Mouse (Mus musculus): ENCODE data around the gene Olfr1393. TPM values are rescaled to one million over a fixed set of nuclear protein-coding genes. Genes with fewer than 3 reads are reported as not detected.

Olfr1393 gene
- polyA plus RNA-seq (2014; fragmentation: Nextera tagmentation; extraction: Ambion mirVana), result not detected in 2 replicates

DNA sequence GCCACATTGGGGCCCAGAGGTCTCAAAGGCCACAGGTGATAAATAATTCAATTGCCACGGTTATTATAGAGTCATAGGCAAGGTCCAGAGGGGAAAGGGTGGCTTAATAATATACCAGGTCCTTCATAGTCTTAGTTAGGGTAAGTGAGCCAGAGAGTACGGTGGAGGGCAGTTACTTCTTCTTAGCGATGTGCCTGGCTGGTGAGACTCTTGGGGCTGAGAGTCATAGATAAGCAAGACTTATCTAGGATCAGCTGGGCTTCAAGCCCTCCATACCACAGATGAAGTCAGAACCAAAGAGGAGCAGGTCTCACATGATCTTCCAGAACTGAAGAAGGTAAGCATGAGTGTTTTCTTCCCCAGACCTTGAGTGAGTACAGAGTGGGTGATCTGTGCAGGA, at the start of gene Olfr1393:
Gene Olfr1393 (plus strand): TSS at position 83 of the 400 bp plus-strand sequence.
- WGBS, result 80% methylated on average over 3 of the region's 3 CpGs
- Histone ChIP-seq H3K27ac (ENCODE audit: low read depth, low read length) (no peak within 1 kb of the TSS), H3K36me3 (ENCODE audit: control insufficient read depth, insufficient read depth, low read length) (no peaks in the 10 kb centered on the region), H3K4me3 (ENCODE audit: low read length) (no peak within 1 kb of the TSS), H3K4me1 (ENCODE audit: control insufficient read depth, insufficient read depth, low read length) (no peaks in the 10 kb centered on the region), H3K9me3 (ENCODE audit: control insufficient read depth, low read length) (no peaks in the 10 kb centered on the region), H3K9ac (ENCODE audit: low read depth, low read length) (no peak within 1 kb of the TSS), H3K4me2 (replicated peaks; ENCODE audit: low read depth, low read length) (no peak within 1 kb of the TSS), H3K27me3 (ENCODE audit: control insufficient read depth, insufficient read depth, low read length) (no peaks in the 10 kb centered on the region)
- no peak for ATAC-seq (ENCODE audit: low FRiP score, low TSS enrichment)

- Histone ChIP-seq H3K4me2 (replicated peaks; ENCODE audit: low read depth, low read length) (no peak overlapping the region), H3K27me3 (ENCODE audit: control insufficient read depth, insufficient read depth, low read length) (no peaks in the 10 kb centered on the region), H3K4me1 (ENCODE audit: control insufficient read depth, insufficient read depth, low read length) (no peaks in the 10 kb centered on the region), H3K9me3 (ENCODE audit: control insufficient read depth, low read length) (no peaks in the 10 kb centered on the region), H3K9ac (ENCODE audit: low read depth, low read length) (no peak overlapping the region), H3K4me3 (ENCODE audit: low read length) (no peak overlapping the region), H3K27ac (ENCODE audit: low read depth, low read length) (no peak overlapping the region), H3K36me3 (ENCODE audit: control insufficient read depth, insufficient read depth, low read length) (no peaks in the 10 kb centered on the region)
- no peak for ATAC-seq (ENCODE audit: low FRiP score, low TSS enrichment)
- 75% methylated on average over 3 of the region's 3 CpGs for WGBS
These were observed 45.3 kb upstream of the Olfr1393 start for GRCm38 (mm10) chr11:49232781-49233180.

DNA sequence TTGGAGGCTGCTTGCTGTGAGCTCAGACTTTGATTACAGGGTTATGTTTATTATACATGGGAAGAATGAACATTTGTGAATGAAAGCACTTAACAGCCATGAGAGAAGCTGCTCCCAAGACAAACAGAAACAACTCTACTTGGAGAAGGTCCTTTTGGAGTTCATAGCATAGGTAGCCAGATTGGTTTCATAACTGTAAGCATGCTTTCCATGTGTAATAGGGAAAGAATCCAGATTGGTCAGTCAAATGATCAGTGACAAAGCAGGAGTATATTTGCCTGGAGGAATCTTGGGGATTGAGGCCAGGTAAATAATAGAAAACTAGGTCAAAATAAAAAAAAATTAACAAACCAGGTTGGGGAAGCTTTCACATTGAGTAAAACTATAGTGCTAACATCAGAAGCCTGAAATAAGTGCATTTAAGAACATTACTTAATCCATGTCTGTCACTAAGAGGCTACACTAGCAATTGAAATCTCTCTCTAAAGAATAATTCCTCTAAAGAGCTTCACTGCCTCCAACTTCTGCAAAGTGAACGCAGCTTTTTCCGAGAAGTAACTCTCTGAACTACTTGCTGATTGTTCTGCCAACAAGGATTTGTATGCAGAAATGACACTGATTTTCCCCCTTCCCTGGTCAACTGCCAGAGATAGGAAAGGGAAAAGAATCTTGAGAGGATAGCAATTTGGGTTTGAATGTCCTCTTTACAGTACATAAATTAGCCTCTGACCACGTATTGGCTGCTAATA, 42.5 kb upstream of the Olfr1393 start:
- H3K4me2 ChIP-seq (replicated peaks; ENCODE audit: low read depth, low read length), result no peak overlapping the region
- ATAC-seq (ENCODE audit: low FRiP score, low TSS enrichment), result no peak
- no peaks in the 10 kb centered on the region for H3K36me3 ChIP-seq (ENCODE audit: control insufficient read depth, insufficient read depth, low read length)
- no peaks in the 10 kb centered on the region for H3K4me1 ChIP-seq (ENCODE audit: control insufficient read depth, insufficient read depth, low read length)
- H3K9me3 ChIP-seq (ENCODE audit: control insufficient read depth, low read length), result 0 out of 2 replicates have a peak, but pooled peaks cover 3% of the 10 kb centered on the region
- no peak overlapping the region for H3K9ac ChIP-seq (ENCODE audit: low read depth, low read length)
- no peak overlapping the region for H3K27ac ChIP-seq (ENCODE audit: low read depth, low read length)
- no peaks in the 10 kb centered on the region for H3K27me3 ChIP-seq (ENCODE audit: control insufficient read depth, insufficient read depth, low read length)
- H3K4me3 ChIP-seq (ENCODE audit: low read length), result no peak overlapping the region
- 72% methylated on average over 3 of the region's 3 CpGs for WGBS

- Histone ChIP-seq H3K9ac (ENCODE audit: low read depth, low read length) (no peak overlapping the region), H3K4me2 (replicated peaks; ENCODE audit: low read depth, low read length) (no peak overlapping the region), H3K4me3 (ENCODE audit: low read length) (no peak overlapping the region), H3K27me3 (ENCODE audit: control insufficient read depth, insufficient read depth, low read length) (no peaks in the 10 kb centered on the region), H3K36me3 (ENCODE audit: control insufficient read depth, insufficient read depth, low read length) (no peaks in the 10 kb centered on the region), H3K9me3 (ENCODE audit: control insufficient read depth, low read length) (0 out of 2 replicates have a peak, but pooled peaks cover 3% of the 10 kb centered on the region), H3K27ac (ENCODE audit: low read depth, low read length) (no peak overlapping the region), H3K4me1 (ENCODE audit: control insufficient read depth, insufficient read depth, low read length) (no peaks in the 10 kb centered on the region)
- WGBS, result 75% methylated on average over 1 of the region's 1 CpGs
- ATAC-seq (ENCODE audit: low FRiP score, low TSS enrichment), result no peak
These were observed 41.2 kb upstream of the Olfr1393 start for GRCm38 (mm10) chr11:49236891-49237290.

DNA sequence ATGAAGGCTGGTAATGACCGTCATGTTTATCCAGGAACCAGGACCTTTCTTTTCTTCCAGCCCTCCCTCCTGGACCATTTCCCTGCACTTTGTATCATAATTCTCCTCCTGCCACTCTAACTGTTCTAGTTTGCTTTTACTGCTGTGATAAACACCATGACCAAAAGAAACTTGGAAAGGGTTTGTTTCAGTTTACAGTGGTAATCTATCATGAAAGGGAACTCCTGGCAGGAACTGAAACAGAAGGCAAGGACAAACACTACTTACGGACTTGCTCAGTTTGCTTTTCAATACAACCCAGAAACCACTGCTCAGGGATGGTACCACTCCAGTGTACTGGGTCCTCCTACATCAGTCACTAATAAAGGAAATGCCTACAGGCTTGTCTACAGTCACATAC, 40.6 kb upstream of the Olfr1393 start:
- 66% methylated on average over 2 of the region's 2 CpGs for WGBS
- Histone ChIP-seq H3K9me3 (ENCODE audit: control insufficient read depth, low read length) (0 out of 2 replicates have a peak, but pooled peaks cover 3% of the 10 kb centered on the region), H3K4me3 (ENCODE audit: low read length) (no peak overlapping the region), H3K27me3 (ENCODE audit: control insufficient read depth, insufficient read depth, low read length) (no peaks in the 10 kb centered on the region), H3K4me2 (replicated peaks; ENCODE audit: low read depth, low read length) (no peak overlapping the region), H3K36me3 (ENCODE audit: control insufficient read depth, insufficient read depth, low read length) (no peaks in the 10 kb centered on the region), H3K4me1 (ENCODE audit: control insufficient read depth, insufficient read depth, low read length) (no peaks in the 10 kb centered on the region), H3K27ac (ENCODE audit: low read depth, low read length) (no peak overlapping the region), H3K9ac (ENCODE audit: low read depth, low read length) (no peak overlapping the region)
- ATAC-seq (ENCODE audit: low FRiP score, low TSS enrichment), result no peak

DNA sequence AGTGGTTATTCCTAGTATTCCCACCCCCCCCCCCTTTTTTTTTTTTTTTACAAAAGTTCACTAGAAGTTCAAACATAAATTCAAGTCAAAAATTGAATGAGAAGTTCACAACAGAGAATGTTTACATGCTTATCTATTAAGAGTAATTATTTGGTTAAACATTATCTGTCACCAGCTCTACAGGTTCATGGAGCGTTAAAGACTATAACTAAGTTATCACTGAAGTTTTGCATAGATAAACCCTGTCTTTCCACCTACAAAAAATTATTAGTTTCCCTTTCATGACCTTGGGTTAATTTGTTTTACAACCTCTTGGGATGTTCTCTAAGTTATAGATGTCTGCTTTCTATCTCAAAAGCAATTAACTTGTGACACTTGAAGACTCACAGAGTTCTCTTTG, 37.8 kb upstream of the Olfr1393 start:
- Histone ChIP-seq H3K36me3 (ENCODE audit: control insufficient read depth, insufficient read depth, low read length) (no peaks in the 10 kb centered on the region), H3K27ac (ENCODE audit: low read depth, low read length) (no peak overlapping the region), H3K4me1 (ENCODE audit: control insufficient read depth, insufficient read depth, low read length) (peaks cover 7% of the 10 kb centered on the region; the same call in 1 of the 2 replicates), H3K27me3 (ENCODE audit: control insufficient read depth, insufficient read depth, low read length) (no peaks in the 10 kb centered on the region), H3K4me2 (replicated peaks; ENCODE audit: low read depth, low read length) (no peak overlapping the region), H3K9ac (ENCODE audit: low read depth, low read length) (no peak overlapping the region), H3K4me3 (ENCODE audit: low read length) (no peak overlapping the region), H3K9me3 (ENCODE audit: control insufficient read depth, low read length) (0 out of 2 replicates have a peak, but pooled peaks cover 3% of the 10 kb centered on the region)
- WGBS, result 89% methylated on average over 1 of the region's 1 CpGs
- ATAC-seq (ENCODE audit: low FRiP score, low TSS enrichment), result no peak

GRCm38 (mm10) chr11:49240874-49241273, 37.2 kb upstream of the Olfr1393 start:
- Histone ChIP-seq H3K4me3 (ENCODE audit: low read length) (no peak overlapping the region), H3K4me2 (replicated peaks; ENCODE audit: low read depth, low read length) (no peak overlapping the region), H3K27me3 (ENCODE audit: control insufficient read depth, insufficient read depth, low read length) (no peaks in the 10 kb centered on the region), H3K9me3 (ENCODE audit: control insufficient read depth, low read length) (0 out of 2 replicates have a peak, but pooled peaks cover 3% of the 10 kb centered on the region), H3K36me3 (ENCODE audit: control insufficient read depth, insufficient read depth, low read length) (no peaks in the 10 kb centered on the region), H3K9ac (ENCODE audit: low read depth, low read length) (no peak overlapping the region), H3K27ac (ENCODE audit: low read depth, low read length) (no peak overlapping the region), H3K4me1 (ENCODE audit: control insufficient read depth, insufficient read depth, low read length) (peaks cover 12% of the 10 kb centered on the region)
- WGBS, result 87% methylated on average over 4 of the region's 4 CpGs
- no peak for ATAC-seq (ENCODE audit: low FRiP score, low TSS enrichment)

DNA sequence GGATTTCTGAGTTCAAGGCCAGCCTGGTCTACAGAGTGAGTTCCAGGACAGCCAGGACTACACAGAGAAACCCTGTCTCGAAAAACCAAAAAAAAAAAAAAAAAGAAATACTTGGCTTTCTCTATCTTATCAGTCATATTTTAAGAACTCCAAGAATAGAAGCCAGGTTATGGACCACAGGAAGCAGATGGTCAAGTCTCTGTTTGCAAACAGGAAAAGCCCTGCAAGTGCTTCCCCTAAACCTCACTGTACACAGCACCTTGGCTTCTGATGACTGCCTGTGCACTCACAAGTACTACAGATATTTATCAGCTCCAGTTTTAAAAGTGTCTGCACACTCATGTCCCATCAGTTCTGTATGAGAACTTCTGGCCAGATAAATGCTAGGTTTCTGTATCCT, 36.6 kb upstream of the Olfr1393 start:
- 67% methylated on average over 1 of the region's 1 CpGs for WGBS
- no peak for ATAC-seq (ENCODE audit: low FRiP score, low TSS enrichment)
- no peak overlapping the region for H3K27ac ChIP-seq (ENCODE audit: low read depth, low read length)
- no peaks in the 10 kb centered on the region for H3K36me3 ChIP-seq (ENCODE audit: control insufficient read depth, insufficient read depth, low read length)
- no peak overlapping the region for H3K9ac ChIP-seq (ENCODE audit: low read depth, low read length)
- H3K4me2 ChIP-seq (replicated peaks; ENCODE audit: low read depth, low read length), result no peak overlapping the region
- H3K4me1 ChIP-seq (ENCODE audit: control insufficient read depth, insufficient read depth, low read length), result peaks cover 13% of the 10 kb centered on the region
- H3K4me3 ChIP-seq (ENCODE audit: low read length), result no peak overlapping the region
- H3K27me3 ChIP-seq (ENCODE audit: control insufficient read depth, insufficient read depth, low read length), result no peaks in the 10 kb centered on the region
- H3K9me3 ChIP-seq (ENCODE audit: control insufficient read depth, low read length), result 0 out of 2 replicates have a peak, but pooled peaks cover 3% of the 10 kb centered on the region

- peaks cover 16% of the 10 kb centered on the region for H3K4me1 ChIP-seq (ENCODE audit: control insufficient read depth, insufficient read depth, low read length)
- H3K9ac ChIP-seq (ENCODE audit: low read depth, low read length), result peak overlapping the region; percentile 53
These were observed 35.0 kb upstream of the Olfr1393 start for GRCm38 (mm10) chr11:49242944-49243626.

More at GRCm38 (mm10) chr11:49242944-49243626, 35.0 kb upstream of the Olfr1393 start:
- peak overlapping the region; percentile 67 for H3K4me2 ChIP-seq (replicated peaks; ENCODE audit: low read depth, low read length)
- WGBS, result 23% methylated on average over 11 of the region's 11 CpGs
- H3K9me3 ChIP-seq (ENCODE audit: control insufficient read depth, low read length), result 0 out of 2 replicates have a peak, but pooled peaks cover 3% of the 10 kb centered on the region
- H3K27me3 ChIP-seq (ENCODE audit: control insufficient read depth, insufficient read depth, low read length), result no peaks in the 10 kb centered on the region
- H3K36me3 ChIP-seq (ENCODE audit: control insufficient read depth, insufficient read depth, low read length), result no peaks in the 10 kb centered on the region
- H3K27ac ChIP-seq (ENCODE audit: low read depth, low read length), result peak overlapping the region; percentile 80
- 0 out of 2 replicates have a peak, but pooled peaks have one; percentile 0 for ATAC-seq (ENCODE audit: low FRiP score, low TSS enrichment)
- H3K4me3 ChIP-seq (ENCODE audit: low read length), result peak overlapping the region; percentile 51

All from kidney, embryonic 14.5 days (tissue).